Mouse (Mus musculus) embryonic facial prominence, embryonic 15.5 days (tissue): Measurements from ENCODE around the gene Capn9. TPM values are rescaled to one million over a fixed set of nuclear protein-coding genes. Genes with fewer than 3 reads are reported as not detected.

ENCODE experiments used
- ATAC-seq: fragments of 200-750 bp; cut with Nextera tagmentation; 2 replicates; pipeline ENCODE4 v1.8.0; 2017; ENCODE audit warnings: low read depth, moderate TSS enrichment; ENCODE audit not compliant: insufficient number of reproducible peaks, low FRiP score, low TSS enrichment
- H3K27ac ChIP-seq: fragments of 300-500 bp; sonication (generic); replicated peaks from 2 replicates; pipeline ENCODE4 v1.5.1; 2015; ENCODE audit warnings: mild to moderate bottlenecking, inconsistent platforms
- H3K27me3 ChIP-seq: fragments of 300-500 bp; sonication (generic); 2 replicates; pipeline ENCODE4 v1.6.1; 2015; ENCODE audit warnings: inconsistent platforms
- H3K36me3 ChIP-seq: fragments of 300-500 bp; sonication (generic); 2 replicates; pipeline ENCODE4 v1.6.1; 2015; ENCODE audit warnings: mild to moderate bottlenecking, inconsistent platforms
- H3K4me1 ChIP-seq: fragments of 300-500 bp; sonication (generic); 2 replicates; pipeline ENCODE4 v1.6.1; 2015; ENCODE audit warnings: inconsistent platforms
- H3K4me2 ChIP-seq: fragments of 300-500 bp; sonication (generic); replicated peaks from 2 replicates; pipeline ENCODE4 v1.6.1; 2015; ENCODE audit warnings: mild to moderate bottlenecking, inconsistent platforms
- H3K4me3 ChIP-seq: fragments of 300-500 bp; sonication (generic); replicated peaks from 2 replicates; pipeline ENCODE4 v1.5.1; 2015; ENCODE audit warnings: mild to moderate bottlenecking, inconsistent platforms
- H3K9ac ChIP-seq: fragments of 300-500 bp; sonication (generic); 2 replicates; pipeline ENCODE4 v1.6.1; 2015; ENCODE audit warnings: inconsistent platforms
- H3K9me3 ChIP-seq: fragments of 300-500 bp; sonication (generic); replicated peaks from 2 replicates; pipeline ENCODE4 v1.6.1; 2016; ENCODE audit warnings: inconsistent platforms
- WGBS: fragments of 180-500 bp; shearing (Covaris S2); methylation state at CpG from one replicate; pipeline ENCODE4 v1.1.7; 2015; 5-methylcytosine and 5-hydroxymethylcytosine counted together
- polyA plus RNA-seq: library from polyadenylated mRNA; unstranded; fragments of >200 nt; fragmentation: Nextera tagmentation; extraction: Ambion mirVana; gene quantifications from 2 replicates; pipeline ENCODE4 v1.2.1, GENCODE M21; 2015

The Capn9 gene
- 0.25 and 0.55 TPM in 2 replicates for polyA plus RNA-seq

GRCm38 (mm10) chr8:124575811-124576210, at the start of gene Capn9:
Gene Capn9, plus strand, starts transcription at chr8:124576111.
- no peaks in the 10 kb centered on the region for H3K9me3 ChIP-seq
- H3K27me3 ChIP-seq = no peaks in the 10 kb centered on the region
- ATAC-seq = no peak
- H3K36me3 ChIP-seq = no peaks in the 10 kb centered on the region
- WGBS = 92% methylated on average over 8 of the region's 8 CpGs
- H3K27ac ChIP-seq = no peak within 1 kb of the TSS
- H3K4me1 ChIP-seq = peaks cover 28% of the 10 kb centered on the region
- no peak within 1 kb of the TSS for H3K4me3 ChIP-seq
- no peak within 1 kb of the TSS for H3K9ac ChIP-seq
- H3K4me2 ChIP-seq = no peak within 1 kb of the TSS

GRCm38 (mm10) chr8:124526261-124526660, 49.6 kb upstream of the Capn9 start:
- Histone ChIP-seq H3K4me1 (peaks cover 14% of the 10 kb centered on the region), H3K9ac (no peak overlapping the region), H3K27ac (no peak overlapping the region), H3K9me3 (no peaks in the 10 kb centered on the region), H3K4me2 (no peak overlapping the region), H3K27me3 (no peaks in the 10 kb centered on the region), H3K4me3 (no peak overlapping the region), H3K36me3 (peaks cover 53% of the 10 kb centered on the region)
- no peak for ATAC-seq
- 92% methylated on average over 11 of the region's 11 CpGs for WGBS

GRCm38 (mm10) chr8:124530076-124530475, 45.8 kb upstream of the Capn9 start:
- H3K27me3 ChIP-seq = no peaks in the 10 kb centered on the region

GRCm38 (mm10) chr8:124530556-124530955, 45.4 kb upstream of the Capn9 start:
- H3K4me3 ChIP-seq = no peak overlapping the region
- WGBS = 90% methylated on average over 7 of the region's 7 CpGs
- H3K4me2 ChIP-seq = no peak overlapping the region
- no peak overlapping the region for H3K9ac ChIP-seq
- H3K9me3 ChIP-seq = no peaks in the 10 kb centered on the region
- no peaks in the 10 kb centered on the region for H3K27me3 ChIP-seq
- no peak for ATAC-seq
- H3K27ac ChIP-seq = no peak overlapping the region
- H3K4me1 ChIP-seq = no peaks in the 10 kb centered on the region
- peaks cover 89% of the 10 kb centered on the region for H3K36me3 ChIP-seq

More at GRCm38 (mm10) chr8:124530076-124530475, 45.8 kb upstream of the Capn9 start:
- WGBS = 86% methylated on average over 14 of the region's 14 CpGs
- Histone ChIP-seq H3K4me2 (no peak overlapping the region), H3K9me3 (no peaks in the 10 kb centered on the region), H3K4me1 (no peaks in the 10 kb centered on the region), H3K4me3 (no peak overlapping the region), H3K9ac (no peak overlapping the region), H3K27ac (no peak overlapping the region), H3K36me3 (peaks cover 87% of the 10 kb centered on the region)
- ATAC-seq = no peak

- Histone ChIP-seq H3K27me3 (no peaks in the 10 kb centered on the region), H3K36me3 (peaks cover 89% of the 10 kb centered on the region), H3K9me3 (no peaks in the 10 kb centered on the region), H3K9ac (no peak overlapping the region), H3K4me3 (no peak overlapping the region), H3K4me2 (no peak overlapping the region), H3K27ac (no peak overlapping the region), H3K4me1 (no peaks in the 10 kb centered on the region)
- no peak for ATAC-seq
- WGBS = 87% methylated on average over 4 of the region's 4 CpGs
Measured at GRCm38 (mm10) chr8:124530996-124531395, 44.9 kb upstream of the Capn9 start.

- ATAC-seq = no peak
- peaks cover 86% of the 10 kb centered on the region for H3K36me3 ChIP-seq
- H3K9me3 ChIP-seq = no peaks in the 10 kb centered on the region
- no peak overlapping the region for H3K9ac ChIP-seq
- 94% methylated on average over 3 of the region's 3 CpGs for WGBS
- no peak overlapping the region for H3K4me3 ChIP-seq
- no peaks in the 10 kb centered on the region for H3K27me3 ChIP-seq
- H3K27ac ChIP-seq = no peak overlapping the region
- no peak overlapping the region for H3K4me2 ChIP-seq
- no peaks in the 10 kb centered on the region for H3K4me1 ChIP-seq
Measured at GRCm38 (mm10) chr8:124532626-124533025, 43.3 kb upstream of the Capn9 start.

GRCm38 (mm10) chr8:124535451-124535850, 40.5 kb upstream of the Capn9 start:
- Histone ChIP-seq H3K4me3 (no peak overlapping the region), H3K27ac (no peak overlapping the region), H3K4me1 (no peaks in the 10 kb centered on the region), H3K27me3 (no peaks in the 10 kb centered on the region), H3K36me3 (peaks cover 91% of the 10 kb centered on the region), H3K9me3 (no peaks in the 10 kb centered on the region), H3K4me2 (no peak overlapping the region), H3K9ac (no peak overlapping the region)
- ATAC-seq = 0 out of 2 replicates have a peak, but pooled peaks have one; percentile 15
- 90% methylated on average over 5 of the region's 5 CpGs for WGBS

GRCm38 (mm10) chr8:124540906-124541305, 35.0 kb upstream of the Capn9 start:
- WGBS = 94% methylated on average over 12 of the region's 12 CpGs
- H3K36me3 ChIP-seq = peaks cover 94% of the 10 kb centered on the region

GRCm38 (mm10) chr8:124542001-124542400, 33.9 kb upstream of the Capn9 start:
- WGBS = 97% methylated on average over 4 of the region's 4 CpGs
- Histone ChIP-seq H3K27ac (no peak overlapping the region), H3K36me3 (peaks cover 96% of the 10 kb centered on the region), H3K9me3 (no peaks in the 10 kb centered on the region), H3K4me2 (no peak overlapping the region), H3K4me3 (no peak overlapping the region), H3K4me1 (no peaks in the 10 kb centered on the region), H3K9ac (no peak overlapping the region), H3K27me3 (no peaks in the 10 kb centered on the region)
- no peak for ATAC-seq

More at GRCm38 (mm10) chr8:124540906-124541305, 35.0 kb upstream of the Capn9 start:
- no peak overlapping the region for H3K4me3 ChIP-seq
- H3K27ac ChIP-seq = no peak overlapping the region
- no peak for ATAC-seq
- H3K4me1 ChIP-seq = no peaks in the 10 kb centered on the region
- H3K9me3 ChIP-seq = no peaks in the 10 kb centered on the region
- H3K4me2 ChIP-seq = no peak overlapping the region
- H3K27me3 ChIP-seq = no peaks in the 10 kb centered on the region
- H3K9ac ChIP-seq = no peak overlapping the region

- H3K4me3 ChIP-seq = no peak overlapping the region
- 93% methylated on average over 5 of the region's 5 CpGs for WGBS
- peaks cover 98% of the 10 kb centered on the region for H3K36me3 ChIP-seq
- no peak overlapping the region for H3K9ac ChIP-seq
- H3K27ac ChIP-seq = no peak overlapping the region
- H3K4me2 ChIP-seq = no peak overlapping the region
- H3K27me3 ChIP-seq = no peaks in the 10 kb centered on the region
- ATAC-seq = no peak
- H3K9me3 ChIP-seq = no peaks in the 10 kb centered on the region
- no peaks in the 10 kb centered on the region for H3K4me1 ChIP-seq
Measured at GRCm38 (mm10) chr8:124543272-124543671, 32.6 kb upstream of the Capn9 start.

- WGBS = 92% methylated on average over 6 of the region's 6 CpGs
Measured at GRCm38 (mm10) chr8:124546371-124546770, 29.5 kb upstream of the Capn9 start.

GRCm38 (mm10) chr8:124546815-124547214, 29.1 kb upstream of the Capn9 start:
- 83% methylated on average over 7 of the region's 7 CpGs for WGBS

More at GRCm38 (mm10) chr8:124546371-124546770, 29.5 kb upstream of the Capn9 start:
- ATAC-seq = no peak
- Histone ChIP-seq H3K4me2 (no peak overlapping the region), H3K27ac (no peak overlapping the region), H3K9me3 (no peaks in the 10 kb centered on the region), H3K36me3 (peaks cover 97% of the 10 kb centered on the region), H3K4me1 (no peaks in the 10 kb centered on the region), H3K4me3 (no peak overlapping the region), H3K9ac (no peak overlapping the region), H3K27me3 (no peaks in the 10 kb centered on the region)

More at GRCm38 (mm10) chr8:124546815-124547214, 29.1 kb upstream of the Capn9 start:
- no peak overlapping the region for H3K4me2 ChIP-seq
- H3K27ac ChIP-seq = no peak overlapping the region
- no peak for ATAC-seq
- H3K4me3 ChIP-seq = no peak overlapping the region
- no peaks in the 10 kb centered on the region for H3K9me3 ChIP-seq
- H3K4me1 ChIP-seq = no peaks in the 10 kb centered on the region
- no peaks in the 10 kb centered on the region for H3K27me3 ChIP-seq
- H3K9ac ChIP-seq = no peak overlapping the region
- H3K36me3 ChIP-seq = peaks cover 97% of the 10 kb centered on the region
